Mouse (Mus musculus) lung, postnatal 36 days (tissue): Measurements from ENCODE around the gene Slco2b1.
A peak's percentile ranks its signal among the peaks of the same experiment; 100 is the strongest.

ENCODE experiments used
- DNase-seq: peaks from one replicate; pipeline ENCODE4 v3.0.0; 2022; ENCODE audit warnings: mixed read lengths

Slco2b1 gene

GRCm38 (mm10) chr7:99648623-99649022 lies 62.5 kb downstream of the Slco2b1 start:
- DNase-seq, result peak; percentile 65

DNA sequence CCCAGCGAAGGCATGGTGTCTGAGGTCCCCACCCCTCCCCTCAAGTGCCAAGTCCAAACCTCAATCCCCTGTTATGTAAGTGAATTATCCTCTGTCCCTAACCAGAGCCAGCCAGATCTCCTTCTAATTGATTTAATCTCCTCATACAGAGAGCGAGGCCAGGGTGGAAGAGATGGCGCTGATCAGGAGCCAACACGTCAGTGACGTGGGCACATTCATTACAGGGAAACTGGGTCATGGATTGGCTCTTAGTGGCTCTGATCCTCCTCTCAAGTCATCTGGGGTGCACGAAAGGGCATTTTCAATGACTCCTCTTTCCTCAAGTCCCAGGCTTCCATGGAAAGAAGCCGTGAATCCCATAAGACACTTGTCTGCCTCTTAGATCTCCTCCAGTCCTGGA lies 66.4 kb downstream of the Slco2b1 start:
- no peak for DNase-seq

GRCm38 (mm10) chr7:99642078-99642477 lies 69.1 kb downstream of the Slco2b1 start:
- DNase-seq, result no peak

GRCm38 (mm10) chr7:99641245-99641644 lies 69.9 kb downstream of the Slco2b1 start:
- DNase-seq, result peak; percentile 15

GRCm38 (mm10) chr7:99633966-99634665 lies 77.0 kb downstream of the Slco2b1 start:
- DNase-seq, result no peak

GRCm38 (mm10) chr7:99632286-99632685 lies 78.9 kb downstream of the Slco2b1 start:
- no peak for DNase-seq

- DNase-seq, result no peak
Measured at GRCm38 (mm10) chr7:99627366-99627765, 83.8 kb downstream of the Slco2b1 start.

DNA sequence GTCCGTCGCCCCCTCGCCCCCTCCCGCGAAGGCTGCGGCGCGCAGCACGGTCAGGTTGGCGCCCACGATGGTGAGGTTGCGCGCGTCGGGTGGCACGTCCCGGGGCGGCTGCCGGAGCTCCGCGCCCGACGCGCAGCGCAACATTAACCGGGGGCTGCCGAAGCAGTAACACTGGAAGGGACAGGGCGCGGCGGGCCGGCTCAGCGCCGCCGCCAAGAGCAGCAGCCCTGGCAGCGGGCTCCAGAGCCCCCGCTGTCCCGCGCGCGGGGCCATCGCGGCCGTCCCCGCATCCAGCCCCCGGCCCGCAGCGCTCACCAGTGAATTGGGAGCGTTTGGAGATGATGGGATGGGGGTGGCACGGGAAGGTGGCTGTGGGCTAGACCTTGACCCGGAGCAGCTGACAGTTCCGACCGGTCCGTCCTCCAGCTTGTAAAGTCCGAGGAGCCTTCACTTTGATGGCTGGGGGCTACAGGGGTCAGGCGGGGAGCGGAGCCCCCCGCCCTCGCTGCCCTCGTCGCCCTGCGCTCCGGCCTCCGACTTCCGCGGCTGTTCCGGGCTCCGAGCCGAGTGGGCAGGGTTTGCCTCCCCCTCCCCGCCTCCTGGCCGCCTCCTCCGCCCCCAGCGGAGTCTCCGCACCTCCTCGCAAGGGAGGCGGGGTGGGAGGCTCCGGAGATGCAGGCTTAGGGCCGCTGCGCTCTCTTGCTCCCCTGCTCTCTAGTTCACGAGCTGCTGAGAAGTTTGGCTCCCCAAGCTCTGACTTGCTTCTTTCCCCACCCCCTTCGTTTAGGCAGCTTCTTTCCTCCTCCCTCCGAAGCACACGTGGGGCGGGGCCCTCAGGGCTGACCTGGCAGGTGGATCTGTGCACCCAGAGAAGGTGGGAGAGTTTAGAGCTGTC lies 84.5 kb downstream of the Slco2b1 start, which contains the start of gene Tpbgl:
Gene Tpbgl, minus strand, starts transcription at position 728 of the 895 bp plus-strand sequence.
- DNase-seq, result peak; percentile 58

GRCm38 (mm10) chr7:99625722-99626375 lies 85.3 kb downstream of the Slco2b1 start:
- DNase-seq, result peak; percentile 88

DNA sequence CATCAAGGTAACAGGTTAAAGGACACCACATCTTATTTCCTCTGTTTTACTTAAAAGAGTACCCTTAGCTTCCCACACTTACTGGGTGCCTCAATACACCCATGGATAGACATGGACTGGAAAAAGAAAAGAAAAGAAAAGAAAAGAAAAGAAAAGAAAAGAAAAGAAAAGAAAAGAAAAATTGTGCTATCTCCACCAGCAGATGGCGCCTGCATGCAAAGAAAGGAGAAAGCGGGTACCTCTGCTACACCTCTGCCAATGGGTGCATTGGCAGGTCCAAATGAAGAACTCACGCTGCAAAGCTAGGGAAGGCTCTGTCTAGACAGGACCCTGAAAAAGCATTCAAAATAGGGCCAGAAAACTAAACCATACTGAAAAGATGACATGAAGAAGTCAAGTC lies 92.3 kb downstream of the Slco2b1 start:
- peak; percentile 46 for DNase-seq

GRCm38 (mm10) chr7:99618264-99618663 lies 92.9 kb downstream of the Slco2b1 start:
- DNase-seq, result no peak
